Mouse (Mus musculus) neutrophil, adult 5-6 weeks (primary cell): ENCODE data around the gene Gm21679. TPM values are rescaled to one million over a fixed set of nuclear protein-coding genes. Genes with fewer than 3 reads are reported as not detected.
"Not testable (repeated sequence)": the region's sequence is repeated elsewhere in the genome, so short reads cannot be mapped to it uniquely, and the experiment has no call there.

Experiments
- ATAC-seq: fragments of 151-379, 151-347 bp; 2 replicates; pipeline ENCODE4 v1.8.0; 2017; ENCODE audit warnings: mild to moderate bottlenecking, moderate TSS enrichment; ENCODE audit not compliant: insufficient number of reproducible peaks, poor library complexity, low FRiP score, severe bottlenecking; ENCODE audit errors: extremely low read depth
- total RNA-seq: library from RNA; stranded (forward); fragments of 200-1000 nt; gene quantifications from 2 replicates; pipeline ENCODE4 v1.2.3, GENCODE M21; 2017

Gene Gm21679
- not detected in 2 replicates for total RNA-seq

GRCm38 (mm10) chrY:29683270-29683669 is at the start of gene Gm21679:
Gene Gm21679 (minus strand): TSS chrY:29683370.
- not testable (repeated sequence) for ATAC-seq
